28 mouse cellular contexts compared by ENCODE assay signal in the genomic region with DNA sequence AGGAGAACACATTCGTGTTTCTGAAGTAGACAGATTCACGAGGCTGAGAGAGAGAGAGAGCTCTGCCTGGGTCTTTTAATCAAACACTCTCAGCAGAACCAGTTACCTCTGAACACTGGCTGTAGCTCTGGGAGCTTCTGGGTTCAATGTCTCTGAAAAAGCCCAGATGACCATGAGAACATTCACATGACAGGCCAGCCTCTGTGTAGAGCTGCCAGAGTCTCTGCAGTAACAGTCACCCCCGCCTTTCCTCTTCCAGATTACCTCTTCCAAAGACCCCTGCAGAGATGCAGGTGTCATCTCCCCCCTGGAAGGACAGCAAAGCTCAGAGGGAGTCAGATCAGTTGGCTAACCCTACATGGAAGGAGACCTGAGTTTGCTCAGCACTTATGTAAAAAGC. TPM values are rescaled to one million over a fixed set of nuclear protein-coding genes. Genes with fewer than 3 reads are reported as not detected.
DNase-seq lines count a peak whose midpoint lies in the region; ATAC-seq and TF ChIP-seq lines count a peak whose summit lies in the region.
"Had no signal": no experiment of that assay in that cellular context is flagged by ENCODE, and none has a peak within 500 bp of the region (broad histone marks: within the 10 kb centered on the region; RNA-seq: fewer than 3 reads in every experiment).

No protein-coding gene starts in this region.

- TF ChIP-seq CTCF in forebrain, postnatal 0 days (IDR thresholded peaks at IDR 0.05; ENCODE audit: low read depth): no peak

- H3K9ac ChIP-seq in hindbrain, embryonic 13.5 days: peak overlapping the region; percentile 1; the same call in 1 of the 2 replicates
- H3K9ac ChIP-seq in midbrain, embryonic 13.5 days (replicated peaks): no peak overlapping the region; the same call in 1 of the 2 replicates
- H3K9ac ChIP-seq in forebrain, postnatal 0 days: no peak overlapping the region
- H3K9ac ChIP-seq in midbrain, embryonic 16.5 days (ENCODE audit: low read depth, low read length): peak overlapping the region; percentile 30; the same call in 1 of the 2 replicates
- H3K9ac ChIP-seq: heart, embryonic 13.5 days; limb, embryonic 13.5 days; liver, embryonic 13.5 days; lung, embryonic 15.5 days; neural tube, embryonic 12.5 days had no signal

- peaks cover 95% of the 10 kb centered on the region for H3K4me1 ChIP-seq in hindbrain, embryonic 13.5 days (replicated peaks)
- peaks cover 71% of the 10 kb centered on the region for H3K4me1 ChIP-seq in hindbrain, embryonic 10.5 days (replicated peaks)
- peaks cover 89% of the 10 kb centered on the region for H3K4me1 ChIP-seq in midbrain, embryonic 13.5 days (replicated peaks)
- H3K4me1 ChIP-seq in midbrain, embryonic 10.5 days: peaks cover 60% of the 10 kb centered on the region
- H3K4me1 ChIP-seq in forebrain, postnatal 0 days (ENCODE audit: insufficient read depth): peaks cover 34% of the 10 kb centered on the region
- peaks cover 75% of the 10 kb centered on the region for H3K4me1 ChIP-seq in midbrain, embryonic 16.5 days (ENCODE audit: control insufficient read depth, insufficient read depth, low read length)
- H3K4me1 ChIP-seq: liver, embryonic 13.5 days had no signal

- no peak overlapping the region for H3K4me3 ChIP-seq in hindbrain, embryonic 13.5 days
- no peak overlapping the region for H3K4me3 ChIP-seq in hindbrain, embryonic 10.5 days
- no peak overlapping the region for H3K4me3 ChIP-seq in midbrain, embryonic 13.5 days (replicated peaks)
- H3K4me3 ChIP-seq in midbrain, embryonic 10.5 days: no peak overlapping the region
- no peak overlapping the region for H3K4me3 ChIP-seq in forebrain, postnatal 0 days (ENCODE audit: low read depth, low read length)
- no peak overlapping the region for H3K4me3 ChIP-seq in midbrain, embryonic 16.5 days (ENCODE audit: low read depth, low read length)
- H3K4me3 ChIP-seq: heart, adult 2 months; heart, embryonic 13.5 days; limb, embryonic 13.5 days; liver, embryonic 13.5 days; lung, embryonic 15.5 days; megakaryocyte, embryonic 14.5 days; neural tube, embryonic 12.5 days had no signal

- H3K9me3 ChIP-seq in hindbrain, embryonic 13.5 days: no peaks in the 10 kb centered on the region
- no peaks in the 10 kb centered on the region for H3K9me3 ChIP-seq in hindbrain, embryonic 10.5 days
- H3K9me3 ChIP-seq in midbrain, embryonic 13.5 days: no peaks in the 10 kb centered on the region
- H3K9me3 ChIP-seq in midbrain, embryonic 10.5 days (replicated peaks): no peaks in the 10 kb centered on the region
- H3K9me3 ChIP-seq in forebrain, postnatal 0 days (ENCODE audit: low read length): no peaks in the 10 kb centered on the region
- no peaks in the 10 kb centered on the region for H3K9me3 ChIP-seq in midbrain, embryonic 16.5 days (replicated peaks; ENCODE audit: control insufficient read depth, low read length, poor library complexity, severe bottlenecking)
- H3K9me3 ChIP-seq: G1E; heart, embryonic 13.5 days; limb, embryonic 13.5 days; liver, embryonic 13.5 days; lung, embryonic 15.5 days; megakaryocyte, embryonic 14.5 days; neural tube, embryonic 12.5 days had no signal

- 68% methylated on average over 3 of the region's 3 CpGs for WGBS in hindbrain, embryonic 13.5 days
- WGBS in hindbrain, embryonic 10.5 days: 72% methylated on average over 3 of the region's 3 CpGs
- WGBS in midbrain, embryonic 13.5 days: 61% methylated on average over 3 of the region's 3 CpGs
- 68% methylated on average over 3 of the region's 3 CpGs for WGBS in midbrain, embryonic 10.5 days
- 52% methylated on average over 3 of the region's 3 CpGs for WGBS in forebrain, postnatal 0 days
- WGBS in midbrain, embryonic 16.5 days: 41% methylated on average over 3 of the region's 3 CpGs

- H3K27ac ChIP-seq in hindbrain, embryonic 13.5 days: peak overlapping the region; percentile 94
- H3K27ac ChIP-seq in hindbrain, embryonic 10.5 days: no peak overlapping the region
- H3K27ac ChIP-seq in midbrain, embryonic 13.5 days: peak overlapping the region; percentile 95
- H3K27ac ChIP-seq in midbrain, embryonic 10.5 days (replicated peaks): no peak overlapping the region
- peak overlapping the region; percentile 92 for H3K27ac ChIP-seq in forebrain, postnatal 0 days (ENCODE audit: low read depth, low read length)
- peak overlapping the region; percentile 91 for H3K27ac ChIP-seq in midbrain, embryonic 16.5 days (ENCODE audit: low read length)
- H3K27ac ChIP-seq: heart, adult 2 months; heart, embryonic 13.5 days; limb, embryonic 13.5 days; liver, embryonic 13.5 days; lung, embryonic 15.5 days; neural tube, embryonic 12.5 days had no signal

- DNase-seq in hindbrain, embryonic 10.5 days (ENCODE audit: low spot score): no peak
- no peak for DNase-seq in midbrain, embryonic 10.5 days (ENCODE audit: low spot score)
- DNase-seq in forebrain, postnatal 0 days: no peak
- no peak for DNase-seq in layer of hippocampus, adult 9-11 months
- DNase-seq in ovary, postnatal 10 days (ENCODE audit: low spot score): no peak
- DNase-seq: adrenal gland, adult 2 months; B cell, adult 2 months; cerebellum, adult 11 months; cerebellum, adult 9-11 months; gastrocnemius, postnatal 25 days; heart, adult 2 months; heart, postnatal 14 days; kidney, adult 18-20 months; liver, embryonic 13.5 days; lung, postnatal 36 days; right cerebral cortex, postnatal 25 days had no signal

- H3K27me3 ChIP-seq in hindbrain, embryonic 13.5 days: peaks cover 16% of the 10 kb centered on the region
- peaks cover 39% of the 10 kb centered on the region for H3K27me3 ChIP-seq in hindbrain, embryonic 10.5 days (ENCODE audit: insufficient read depth, poor library complexity, severe bottlenecking)
- 0 out of 2 replicates have a peak, but pooled peaks cover 8% of the 10 kb centered on the region for H3K27me3 ChIP-seq in midbrain, embryonic 13.5 days
- H3K27me3 ChIP-seq in midbrain, embryonic 10.5 days (ENCODE audit: low read depth, poor library complexity, severe bottlenecking): peaks cover 70% of the 10 kb centered on the region
- H3K27me3 ChIP-seq in forebrain, postnatal 0 days (ENCODE audit: insufficient read depth, low read length): no peaks in the 10 kb centered on the region
- H3K27me3 ChIP-seq in midbrain, embryonic 16.5 days (ENCODE audit: control insufficient read depth, insufficient read depth, low read depth, low read length): no peaks in the 10 kb centered on the region; the same call in 1 of the 2 replicates
- H3K27me3 ChIP-seq: CH12.LX; heart, embryonic 13.5 days; liver, embryonic 13.5 days; lung, embryonic 15.5 days; megakaryocyte, embryonic 14.5 days; Patski had no signal

- H3K36me3 ChIP-seq in hindbrain, embryonic 13.5 days: peaks cover 62% of the 10 kb centered on the region
- peaks cover 83% of the 10 kb centered on the region for H3K36me3 ChIP-seq in hindbrain, embryonic 10.5 days
- H3K36me3 ChIP-seq in midbrain, embryonic 13.5 days: peaks cover 59% of the 10 kb centered on the region
- H3K36me3 ChIP-seq in midbrain, embryonic 10.5 days: peaks cover 82% of the 10 kb centered on the region
- peaks cover 44% of the 10 kb centered on the region for H3K36me3 ChIP-seq in forebrain, postnatal 0 days (ENCODE audit: insufficient read depth)
- H3K36me3 ChIP-seq in midbrain, embryonic 16.5 days (ENCODE audit: control insufficient read depth, insufficient read depth, low read length): peaks cover 12% of the 10 kb centered on the region

- no peak for ATAC-seq in hindbrain, embryonic 13.5 days (ENCODE audit: low FRiP score)
- ATAC-seq in midbrain, embryonic 13.5 days: no peak
- ATAC-seq in forebrain, postnatal 0 days: no peak
- no peak for ATAC-seq in midbrain, embryonic 16.5 days
- ATAC-seq: inflammation-experienced regulatory T-cells, adult 6 months; Patski had no signal

- no peak overlapping the region for H3K4me2 ChIP-seq in hindbrain, embryonic 13.5 days
- no peak overlapping the region for H3K4me2 ChIP-seq in midbrain, embryonic 13.5 days (replicated peaks)
- no peak overlapping the region for H3K4me2 ChIP-seq in forebrain, postnatal 0 days (ENCODE audit: low read depth)
- H3K4me2 ChIP-seq in midbrain, embryonic 16.5 days (ENCODE audit: low read length): no peak overlapping the region
- H3K4me2 ChIP-seq: heart, embryonic 13.5 days; limb, embryonic 13.5 days; liver, embryonic 13.5 days; lung, embryonic 15.5 days had no signal

RNA-seq across cellular contexts. Expression of gene Pipox, which starts 41.7 kb away (rescaled TPM):
- 4.2 and 6.6 TPM in 2 replicates for polyA plus RNA-seq in hindbrain, embryonic 13.5 days (2015; fragmentation: Nextera tagmentation; extraction: Ambion mirVana)
- polyA plus RNA-seq in hindbrain, embryonic 10.5 days (2016; fragmentation: Nextera tagmentation; extraction: Ambion mirVana): 7.3 and 13.1 TPM in 2 replicates
- polyA plus RNA-seq in midbrain, embryonic 13.5 days (2015; fragmentation: Nextera tagmentation; extraction: Ambion mirVana): 8.6 and 11.0 TPM in 2 replicates
- polyA plus RNA-seq in midbrain, embryonic 10.5 days (2016; fragmentation: Nextera tagmentation; extraction: Ambion mirVana): 9.0 and 16.5 TPM in 2 replicates
- total RNA-seq in forebrain, postnatal 0 days (2014; rRNA removed): 3.8 and 6.8 TPM in 2 replicates
- 3.7 and 4.2 TPM in 2 replicates for polyA plus RNA-seq in forebrain, postnatal 0 days (2015; fragmentation: Nextera tagmentation; extraction: Ambion mirVana)
- 6.0 and 7.5 TPM in 2 replicates for polyA plus RNA-seq in midbrain, embryonic 16.5 days (2015; fragmentation: Nextera tagmentation; extraction: Ambion mirVana)
- total RNA-seq: G1E had no signal
- polyA plus RNA-seq: G1E had no signal

Comparison
In these comparisons a context has a peak if more than half of its experiments do, and no peak if none do; other contexts are left out.
1. H3K27ac ChIP-seq: peak in hindbrain, embryonic 13.5 days (single experiment), midbrain, embryonic 13.5 days (single experiment), forebrain, postnatal 0 days (single experiment) and midbrain, embryonic 16.5 days (single experiment); none in hindbrain, embryonic 10.5 days (single experiment) and midbrain, embryonic 10.5 days (single experiment).
2. H3K9ac ChIP-seq: peak in hindbrain, embryonic 13.5 days (single experiment) and midbrain, embryonic 16.5 days (single experiment); none in midbrain, embryonic 13.5 days (single experiment) and forebrain, postnatal 0 days (single experiment).